Mouse (Mus musculus): ENCODE results near the gene Epha5. TPM values are rescaled to one million over a fixed set of nuclear protein-coding genes. Genes with fewer than 3 reads are reported as not detected.

The Epha5 gene
- total and polyA plus RNA-seq, 2 experiments from 2014 or later = 55.7 to 68.0 TPM

DNA sequence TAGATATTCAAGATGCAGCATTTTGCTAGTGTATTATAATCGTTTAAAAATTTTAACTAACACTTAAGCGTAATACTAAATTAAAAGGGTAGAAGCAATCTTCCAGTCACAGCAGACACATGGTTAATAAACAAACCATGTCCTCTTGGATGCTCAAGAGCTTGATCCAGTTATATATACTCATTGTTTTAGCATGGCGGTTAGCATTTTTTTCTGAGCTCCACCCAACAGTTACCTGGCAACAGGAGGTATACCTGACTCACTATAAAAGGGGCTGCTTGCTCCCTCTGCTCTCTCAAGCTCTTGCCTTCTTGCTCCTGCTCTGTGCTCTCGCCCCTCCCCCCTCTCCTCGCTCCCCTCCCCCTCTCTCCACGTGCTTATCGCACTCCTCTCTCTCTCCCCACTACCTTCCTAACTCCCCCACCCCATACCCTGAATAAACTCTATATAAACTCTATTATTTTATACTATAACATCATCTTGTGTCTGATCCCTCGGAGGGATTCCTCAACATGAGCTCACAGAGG lies 98.3 kb downstream of the Epha5 start:
- no peak overlapping the region for H3K27ac ChIP-seq
- DNase-seq (ENCODE audit: low spot score) (no peak), ATAC-seq (peak; percentile 38; the same call in 1 of the 2 replicates)
- TF ChIP-seq CTCF (IDR thresholded peaks at IDR 0.05; ENCODE audit: low read depth) = no peak
- H3K9me3 ChIP-seq (ENCODE audit: low read length) = no peaks in the 10 kb centered on the region
- WGBS = 54% methylated on average over 8 of the region's 8 CpGs
- H3K4me2 ChIP-seq (ENCODE audit: low read depth, low read length) = no peak overlapping the region
- no peak overlapping the region for H3K9ac ChIP-seq (replicated peaks; ENCODE audit: low read length)
- H3K4me1 ChIP-seq (ENCODE audit: insufficient read depth, low read length) = no peaks in the 10 kb centered on the region; the same call in 1 of the 2 replicates
- H3K4me3 ChIP-seq (ENCODE audit: low read length) = no peak overlapping the region
- H3K36me3 ChIP-seq (ENCODE audit: insufficient read depth, low read length) = no peaks in the 10 kb centered on the region
- H3K27me3 ChIP-seq (ENCODE audit: insufficient read depth, low read length) = no peaks in the 10 kb centered on the region

- Histone ChIP-seq H3K4me3 (ENCODE audit: low read length) (no peak overlapping the region), H3K9ac (replicated peaks; ENCODE audit: low read length) (no peak overlapping the region), H3K27ac (no peak overlapping the region), H3K36me3 (ENCODE audit: insufficient read depth, low read length) (no peaks in the 10 kb centered on the region), H3K4me1 (ENCODE audit: insufficient read depth, low read length) (no peaks in the 10 kb centered on the region; the same call in 1 of the 2 replicates), H3K27me3 (ENCODE audit: insufficient read depth, low read length) (no peaks in the 10 kb centered on the region), H3K9me3 (ENCODE audit: low read length) (no peaks in the 10 kb centered on the region), H3K4me2 (ENCODE audit: low read depth, low read length) (no peak overlapping the region)
- no peak for DNase-seq (ENCODE audit: low spot score)
- 73% methylated on average over 4 of the region's 4 CpGs for WGBS
- no peak for TF ChIP-seq CTCF (IDR thresholded peaks at IDR 0.05; ENCODE audit: low read depth)
- ATAC-seq = no peak
These were observed 99.3 kb downstream of the Epha5 start for GRCm38 (mm10) chr5:84317839-84318238.

DNA sequence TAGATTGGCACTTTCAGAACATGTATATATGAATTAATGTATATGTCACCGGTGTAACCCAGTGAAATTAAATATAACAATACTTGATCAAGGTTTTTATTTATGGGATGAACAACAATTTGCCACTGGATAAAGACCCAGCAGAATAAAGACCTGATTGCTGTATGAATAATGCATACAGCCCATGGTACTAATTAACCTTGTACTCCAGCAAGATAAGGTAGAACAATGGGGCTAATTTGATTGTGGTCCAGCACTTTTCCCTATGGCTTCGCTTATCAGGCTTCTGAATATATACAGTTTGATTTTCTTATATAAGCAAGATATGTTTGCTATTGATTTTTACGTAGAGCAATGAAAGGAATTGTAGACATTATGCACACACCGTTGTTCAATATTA lies 103.6 kb downstream of the Epha5 start:
- no peaks in the 10 kb centered on the region for H3K9me3 ChIP-seq (ENCODE audit: low read length)
- DNase-seq (ENCODE audit: low spot score) (no peak), ATAC-seq (no peak)
- 74% methylated on average over 4 of the region's 4 CpGs for WGBS
- no peaks in the 10 kb centered on the region for H3K4me1 ChIP-seq (ENCODE audit: insufficient read depth, low read length)
- H3K9ac ChIP-seq (replicated peaks; ENCODE audit: low read length) = no peak overlapping the region
- TF ChIP-seq CTCF (IDR thresholded peaks at IDR 0.05; ENCODE audit: low read depth) = no peak
- H3K4me3 ChIP-seq (ENCODE audit: low read length) = no peak overlapping the region
- H3K36me3 ChIP-seq (ENCODE audit: insufficient read depth, low read length) = no peaks in the 10 kb centered on the region
- H3K4me2 ChIP-seq (ENCODE audit: low read depth, low read length) = no peak overlapping the region
- no peaks in the 10 kb centered on the region for H3K27me3 ChIP-seq (ENCODE audit: insufficient read depth, low read length)
- H3K27ac ChIP-seq = no peak overlapping the region

DNA sequence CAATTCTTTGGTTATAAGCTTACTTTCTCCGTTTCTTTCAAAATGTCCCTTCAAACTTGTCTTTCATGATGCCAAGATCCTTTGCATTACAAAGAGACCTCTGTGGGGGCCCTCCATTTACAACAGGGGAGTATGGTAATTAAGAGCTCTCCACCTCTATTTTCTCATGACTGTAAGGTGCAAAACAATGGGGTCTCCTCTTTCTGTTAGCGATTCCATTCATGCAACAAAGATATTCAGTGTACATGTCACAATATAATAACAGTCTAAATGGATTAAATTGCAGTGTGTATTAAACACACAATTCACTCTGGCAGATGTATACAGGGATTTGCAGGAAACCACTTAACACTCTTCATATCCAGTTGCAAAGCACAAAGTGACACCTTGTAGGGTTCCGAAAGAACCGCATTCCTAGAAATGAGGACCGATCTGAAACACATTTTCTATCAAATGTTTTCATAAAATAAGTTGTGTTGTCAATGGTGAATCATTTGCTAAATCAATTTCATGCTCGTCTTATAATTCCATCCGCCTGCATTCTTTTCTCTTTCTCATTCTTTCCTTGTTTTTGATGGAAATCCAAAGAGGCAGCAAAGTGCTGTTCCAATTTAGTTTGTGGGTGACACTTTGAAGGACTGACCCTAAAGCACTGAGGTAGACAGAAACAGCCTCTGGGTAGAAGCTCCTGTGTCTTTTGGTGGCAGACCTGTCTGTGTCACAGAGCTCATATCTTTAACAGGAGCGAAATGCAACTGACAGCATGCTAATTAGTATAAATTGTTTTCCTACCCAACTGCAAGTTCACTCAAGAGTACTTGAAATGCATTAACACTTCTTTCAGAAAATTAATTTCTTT lies 118.1 kb downstream of the Epha5 start:
- no peak for DNase-seq (ENCODE audit: low spot score)
- Histone ChIP-seq H3K36me3 (ENCODE audit: insufficient read depth, low read length) (no peaks in the 10 kb centered on the region), H3K9ac (replicated peaks; ENCODE audit: low read length) (no peak overlapping the region), H3K9me3 (ENCODE audit: low read length) (no peaks in the 10 kb centered on the region), H3K4me1 (ENCODE audit: insufficient read depth, low read length) (no peaks in the 10 kb centered on the region), H3K4me3 (ENCODE audit: low read length) (no peak overlapping the region), H3K4me2 (ENCODE audit: low read depth, low read length) (0 out of 2 replicates have a peak overlapping the region, but pooled peaks have one; percentile 4), H3K27me3 (ENCODE audit: insufficient read depth, low read length) (no peaks in the 10 kb centered on the region), H3K27ac (no peak overlapping the region)
- no peak for ATAC-seq
- WGBS = 19% methylated on average over 8 of the region's 8 CpGs
- no peak for TF ChIP-seq CTCF (IDR thresholded peaks at IDR 0.05; ENCODE audit: low read depth)

DNA sequence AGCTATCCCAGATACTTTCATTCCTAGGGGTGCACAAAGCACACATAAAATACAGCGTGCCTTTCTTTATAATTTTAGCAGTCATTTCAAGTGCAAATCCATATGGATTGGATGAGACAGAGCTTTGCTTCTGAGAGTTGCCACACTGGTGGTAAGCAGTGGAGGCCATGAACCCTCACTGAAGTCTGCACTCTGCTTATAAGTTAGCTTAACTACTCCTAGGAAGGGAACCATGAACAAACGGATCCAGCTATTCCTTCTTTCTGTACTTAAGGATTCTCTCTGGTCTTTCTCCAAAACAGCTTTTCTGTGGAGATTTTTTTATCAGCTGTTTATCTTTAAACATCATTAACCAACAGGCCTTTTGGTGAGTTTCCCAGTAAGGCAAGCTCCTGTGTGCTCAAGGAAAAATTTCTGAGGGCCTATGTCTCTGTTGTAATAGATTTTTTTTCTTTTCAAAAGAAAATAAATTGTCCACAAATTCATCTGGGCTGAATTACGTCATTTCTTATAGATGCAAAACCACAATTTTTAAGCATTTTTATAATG lies 127.7 kb downstream of the Epha5 start:
- ATAC-seq = no peak
- Histone ChIP-seq H3K36me3 (ENCODE audit: insufficient read depth, low read length) (no peaks in the 10 kb centered on the region), H3K4me1 (ENCODE audit: insufficient read depth, low read length) (no peaks in the 10 kb centered on the region)

DNA sequence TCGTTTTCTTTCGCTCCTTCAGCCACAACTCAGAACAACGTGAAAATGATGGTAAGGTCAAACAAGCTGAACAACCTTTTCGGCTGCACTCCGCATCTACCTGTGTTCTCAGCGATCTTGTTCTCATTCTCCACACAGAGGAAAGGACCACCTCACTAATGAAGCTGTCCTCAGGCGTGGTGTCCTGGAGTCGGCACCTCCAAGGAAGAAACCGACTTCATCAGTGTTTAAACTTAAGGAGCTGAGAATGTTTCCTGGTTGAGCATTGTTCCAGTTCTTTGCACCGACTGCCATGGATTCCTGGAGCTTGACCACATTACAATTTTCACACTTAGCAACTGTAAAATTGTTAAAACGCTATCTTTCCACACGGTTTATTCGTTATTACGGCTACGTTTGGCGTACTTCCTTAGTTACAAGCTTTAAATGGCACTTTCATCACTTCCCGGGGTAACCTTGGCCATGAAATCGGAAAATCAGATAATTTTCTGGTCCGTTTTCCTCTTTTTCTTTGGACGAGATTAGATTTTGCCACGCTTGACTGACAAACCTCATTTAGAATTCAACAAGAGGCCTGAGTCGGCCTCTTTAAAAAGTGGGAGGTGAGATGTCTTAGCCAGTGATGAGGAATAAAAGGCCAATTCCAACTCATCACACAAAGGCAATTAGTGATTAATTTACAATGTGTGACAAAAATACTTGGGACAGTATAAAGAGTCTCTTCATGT lies 135.7 kb downstream of the Epha5 start:
- H3K4me1 ChIP-seq (ENCODE audit: insufficient read depth, low read length) = no peaks in the 10 kb centered on the region
- DNase-seq (ENCODE audit: low spot score) (peak; percentile 63), ATAC-seq (0 out of 2 replicates have a peak, but pooled peaks have one; percentile 27)
- peak overlapping the region; percentile 55 for H3K4me2 ChIP-seq (ENCODE audit: low read depth, low read length)
- H3K9me3 ChIP-seq (ENCODE audit: low read length) = no peaks in the 10 kb centered on the region
- H3K9ac ChIP-seq (replicated peaks; ENCODE audit: low read length) = no peak overlapping the region
- no peak for TF ChIP-seq CTCF (IDR thresholded peaks at IDR 0.05; ENCODE audit: low read depth)
- WGBS = 23% methylated on average over 22 of the region's 22 CpGs
- no peak overlapping the region for H3K27ac ChIP-seq
- peak overlapping the region; percentile 19 for H3K4me3 ChIP-seq (ENCODE audit: low read length)
- H3K36me3 ChIP-seq (ENCODE audit: insufficient read depth, low read length) = no peaks in the 10 kb centered on the region
- H3K27me3 ChIP-seq (ENCODE audit: insufficient read depth, low read length) = no peaks in the 10 kb centered on the region

More for the DNA sequence above, 127.7 kb downstream of the Epha5 start:
- Histone ChIP-seq H3K9me3 (ENCODE audit: low read length) (no peaks in the 10 kb centered on the region), H3K9ac (replicated peaks; ENCODE audit: low read length) (no peak overlapping the region), H3K4me3 (ENCODE audit: low read length) (no peak overlapping the region), H3K27me3 (ENCODE audit: insufficient read depth, low read length) (no peaks in the 10 kb centered on the region), H3K4me2 (ENCODE audit: low read depth, low read length) (no peak overlapping the region), H3K27ac (no peak overlapping the region)
- no peak for TF ChIP-seq CTCF (IDR thresholded peaks at IDR 0.05; ENCODE audit: low read depth)
- WGBS = 72% methylated on average over 3 of the region's 3 CpGs
- DNase-seq (ENCODE audit: low spot score) = no peak

Data from hindbrain, postnatal 0 days (tissue).